Mouse (Mus musculus): ENCODE measurements at regions not wholly inside any gene's neighbourhood (a gene's known extent, or its start where the extent isn't known, plus 50 kb on each side); places are given as distances from the start of the nearest gene placed in this dataset.

DNA sequence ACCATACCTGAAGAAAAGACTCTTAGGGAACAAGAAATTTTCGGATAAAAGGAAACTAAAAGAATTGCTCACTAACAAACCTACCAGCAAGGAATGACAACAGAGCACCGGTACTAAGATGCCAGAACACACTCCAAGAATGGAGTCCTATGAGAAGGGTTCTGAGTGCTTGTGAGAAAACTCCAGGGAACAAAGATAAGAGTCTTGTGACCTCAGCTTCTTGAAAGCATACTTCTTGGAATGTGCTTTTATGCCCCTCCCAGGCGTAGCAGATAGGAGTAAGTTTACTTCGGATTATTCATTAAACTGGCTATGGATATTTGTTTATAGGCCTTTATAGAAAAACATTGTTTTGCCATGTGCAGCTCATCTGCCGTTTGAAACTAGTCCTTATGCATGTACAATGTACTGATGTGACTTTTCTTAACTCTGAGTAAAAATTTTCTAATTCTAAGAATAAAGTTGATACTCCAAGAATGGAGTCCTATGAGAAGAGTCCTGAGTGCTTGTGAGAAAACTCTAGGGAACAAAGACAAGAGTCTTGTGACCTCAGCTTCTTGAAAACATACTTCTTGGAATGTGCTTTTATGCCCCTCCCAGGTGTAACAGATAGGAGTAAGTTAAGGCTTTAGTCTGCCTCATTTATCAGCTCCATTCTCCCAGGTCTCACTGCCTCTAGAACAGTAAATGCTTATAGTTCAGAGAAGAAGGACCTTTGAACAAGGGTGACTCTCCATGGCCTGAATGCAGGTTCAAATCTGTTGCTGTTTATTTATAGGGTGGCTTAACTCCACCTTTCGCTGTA lies 150.8 kb upstream of the Kynu start:
- no peak for ATAC-seq (ENCODE audit: poor library complexity, severe bottlenecking)

DNA sequence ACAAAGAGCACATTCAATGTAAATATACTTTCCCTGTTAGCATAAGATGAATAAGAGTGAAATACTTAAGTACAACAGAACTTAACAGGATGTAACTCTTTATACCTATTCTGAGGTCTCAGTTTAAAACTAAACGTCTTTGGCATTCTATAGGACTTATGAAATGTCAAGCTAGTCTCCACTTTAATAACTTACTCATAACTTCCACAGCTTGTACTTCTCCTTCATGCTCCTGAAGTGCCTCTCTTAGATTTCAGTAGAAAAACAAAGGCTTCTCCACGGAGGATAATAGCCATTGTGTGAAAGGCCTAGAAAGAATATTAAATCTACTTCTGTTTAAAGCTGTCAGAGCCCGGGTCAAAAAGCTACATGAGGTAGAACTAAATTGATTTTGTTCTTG lies 117.9 kb upstream of the Kynu start:
- no peak for ATAC-seq (ENCODE audit: poor library complexity, severe bottlenecking)

DNA sequence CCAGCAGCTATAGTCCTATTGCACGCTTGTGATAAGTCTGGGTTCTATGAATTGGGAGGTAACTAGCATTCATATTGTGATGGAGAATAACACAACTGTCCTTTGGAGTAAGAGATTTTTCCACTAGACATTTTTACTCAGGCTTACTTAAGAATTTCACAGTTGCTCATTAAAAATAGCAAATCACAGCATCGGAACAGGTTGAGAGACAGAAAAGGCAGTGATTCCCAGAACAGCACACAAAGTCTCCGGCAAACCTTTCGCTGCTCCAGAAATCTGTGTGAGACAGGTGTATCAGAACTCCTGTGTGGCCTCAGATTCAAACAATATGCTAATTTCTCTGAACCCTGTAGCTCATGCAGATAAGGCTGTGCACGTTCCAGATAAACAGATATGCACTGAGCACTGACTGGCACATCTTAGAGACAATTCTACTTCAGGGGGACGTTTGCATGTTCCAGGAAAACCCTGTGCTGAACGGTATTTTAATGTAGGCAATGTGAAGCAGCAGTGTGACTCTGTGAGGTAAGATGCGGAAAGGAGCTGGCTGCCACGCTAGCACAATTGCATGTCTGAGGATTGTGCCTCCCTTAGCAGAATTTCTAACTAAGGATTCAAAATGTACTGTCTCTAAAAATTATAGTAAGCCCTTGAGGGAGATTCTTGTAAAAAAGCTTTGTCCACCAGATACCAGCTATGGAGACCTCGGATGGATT lies 99.8 kb upstream of the Kynu start:
- ATAC-seq (ENCODE audit: poor library complexity, severe bottlenecking) = no peak

DNA sequence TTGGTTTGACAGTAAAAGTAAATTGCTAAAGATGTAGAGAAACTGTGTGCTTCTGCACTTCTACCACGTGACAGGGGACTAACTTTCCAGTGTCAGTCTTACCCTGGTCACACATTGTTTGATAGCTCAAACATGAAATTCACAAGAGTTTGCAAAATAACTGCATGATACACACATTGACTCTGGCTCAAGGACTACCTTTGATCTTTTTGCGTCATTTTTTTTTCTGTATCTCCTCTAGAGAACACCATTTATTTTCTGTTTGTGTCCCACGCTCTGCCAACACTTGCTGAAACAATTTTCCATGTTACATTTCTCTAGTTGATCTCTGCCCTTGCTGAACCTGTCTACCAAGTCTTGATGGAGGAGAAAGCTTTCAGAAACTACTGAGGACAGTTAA lies 86.0 kb upstream of the Kynu start:
- ATAC-seq (ENCODE audit: poor library complexity, severe bottlenecking) = no peak

DNA sequence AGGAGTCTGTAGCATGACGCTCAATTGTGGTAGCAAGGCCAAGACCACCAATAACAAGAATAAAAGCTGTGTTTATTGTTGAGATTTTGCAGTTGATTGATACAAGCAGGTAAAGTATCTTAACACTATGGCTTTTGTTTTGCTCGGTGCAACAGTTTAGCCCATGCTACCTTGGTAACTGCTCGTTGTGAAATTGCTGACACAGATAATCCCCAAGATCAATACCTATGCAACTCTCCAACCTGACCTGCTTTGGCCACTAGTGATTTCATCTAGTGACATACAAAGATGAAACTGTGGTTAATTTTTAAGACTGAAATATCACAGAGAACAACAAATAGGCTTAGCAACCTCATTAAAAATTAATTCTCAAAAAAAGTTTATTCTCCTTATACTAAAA lies 85.2 kb upstream of the Kynu start:
- ATAC-seq (ENCODE audit: poor library complexity, severe bottlenecking) = no peak

DNA sequence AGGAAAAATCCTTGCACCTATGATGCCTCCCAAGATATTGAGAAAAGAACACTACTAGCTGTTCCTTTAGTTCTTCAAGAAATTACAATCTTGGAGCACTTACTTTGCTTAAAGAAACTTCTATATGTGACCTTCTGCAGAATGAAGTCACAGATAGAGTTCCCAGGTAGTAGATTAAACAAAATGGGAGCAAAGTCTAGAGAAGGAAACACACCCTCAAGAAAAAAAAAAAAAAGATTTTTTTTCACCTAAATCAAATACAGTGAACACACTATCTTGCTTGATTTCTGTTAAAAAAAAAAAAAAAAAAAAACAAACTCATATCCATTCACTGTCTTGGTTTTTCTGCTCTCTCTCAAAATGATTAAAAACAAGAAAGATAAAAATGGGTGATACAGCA lies 76.6 kb upstream of the Kynu start:
- no peak for ATAC-seq (ENCODE audit: poor library complexity, severe bottlenecking)

DNA sequence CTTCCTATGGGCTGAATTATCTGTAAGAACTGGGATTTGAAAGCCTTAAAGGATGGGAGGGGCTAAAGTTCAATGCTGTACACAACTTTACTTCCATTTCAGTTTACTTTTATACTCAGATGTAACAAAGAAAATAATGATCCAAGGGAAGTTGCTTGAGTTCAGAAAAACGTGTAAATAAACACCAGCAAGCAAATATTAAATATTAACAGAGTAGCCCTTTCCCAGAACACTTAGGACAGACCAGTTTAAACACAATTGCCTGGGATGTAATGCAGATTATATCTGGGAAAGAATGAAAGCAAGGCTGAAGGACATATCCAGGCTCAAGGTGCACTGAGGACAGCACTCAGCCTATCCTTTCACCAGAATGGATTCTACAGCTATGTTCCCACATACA lies 75.3 kb upstream of the Kynu start:
- no peak for ATAC-seq (ENCODE audit: poor library complexity, severe bottlenecking)

Measured in megakaryocyte, adult 5-6 weeks (primary cell).